Mouse (Mus musculus): ENCODE measurements around the gene Hoxc5.

DNA sequence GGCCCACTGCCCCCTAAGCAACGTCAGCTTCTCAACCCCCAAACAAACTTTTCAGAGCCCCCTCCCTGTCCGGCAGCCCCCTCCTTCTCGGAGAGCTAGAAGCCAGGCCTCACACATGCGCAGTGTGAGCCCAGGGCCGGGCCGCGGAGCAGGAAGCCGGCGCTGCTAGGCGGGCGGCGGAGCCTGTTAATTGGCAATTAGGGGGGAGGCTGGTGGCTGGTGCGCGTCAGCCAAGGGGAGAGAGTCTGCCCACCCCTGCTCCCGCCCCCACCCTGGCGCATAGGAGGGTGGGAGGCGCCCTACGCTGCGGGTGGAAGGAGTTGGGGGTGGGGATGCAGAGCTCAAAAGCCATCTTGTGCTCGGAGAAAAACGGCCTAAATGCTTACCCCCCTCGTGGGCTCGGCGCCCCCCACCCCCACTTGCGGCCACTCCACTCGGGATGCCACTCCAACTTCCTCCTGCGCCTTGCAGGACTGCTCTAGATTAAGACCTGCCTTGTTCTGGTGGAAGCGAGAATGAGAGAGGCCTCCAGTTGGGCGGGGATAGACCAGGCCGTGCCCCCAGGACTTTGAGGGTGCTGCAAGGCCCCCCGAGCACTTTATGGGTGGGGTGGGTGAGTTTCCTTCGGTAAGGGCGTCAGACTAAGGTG lies 32.1 kb downstream of the Hoxc5 start:
- no peak for TF ChIP-seq CTCF (IDR thresholded peaks at IDR 0.05; ENCODE audit: control insufficient read depth, insufficient read depth, insufficient read length)
- TF ChIP-seq CEBPB (IDR thresholded peaks at IDR 0.05; ENCODE audit: low read depth) = no peak

Data from C2C12 (cell line).